Mouse (Mus musculus) bone marrow macrophage, adult 2 months (primary cell): Measurements from ENCODE around the gene Dus4l.

ENCODE experiments used
- CTCF ChIP-seq: IDR thresholded peaks from 2 replicates; pipeline ENCODE4 v1.5.1; 2012; ENCODE audit warnings: low read depth, mild to moderate bottlenecking, low read length, moderate library complexity
- POLR2A ChIP-seq: IDR thresholded peaks from 2 replicates; pipeline ENCODE4 v1.6.1; 2012; ENCODE audit warnings: mild to moderate bottlenecking, low read depth, low read length, borderline replicate concordance

GRCm38 (mm10) chr12:31625016-31625415 lies 29.6 kb downstream of the Dus4l start:
- TF ChIP-seq POLR2A: no peak
- TF ChIP-seq CTCF: no peak
